Mouse (Mus musculus): ENCODE results near the gene Tbc1d1. TPM values are rescaled to one million over a fixed set of nuclear protein-coding genes. Genes with fewer than 3 reads are reported as not detected.

Tbc1d1 gene
- polyA plus RNA-seq, 1 experiment from 2014 or later, result 58.7 TPM

DNA sequence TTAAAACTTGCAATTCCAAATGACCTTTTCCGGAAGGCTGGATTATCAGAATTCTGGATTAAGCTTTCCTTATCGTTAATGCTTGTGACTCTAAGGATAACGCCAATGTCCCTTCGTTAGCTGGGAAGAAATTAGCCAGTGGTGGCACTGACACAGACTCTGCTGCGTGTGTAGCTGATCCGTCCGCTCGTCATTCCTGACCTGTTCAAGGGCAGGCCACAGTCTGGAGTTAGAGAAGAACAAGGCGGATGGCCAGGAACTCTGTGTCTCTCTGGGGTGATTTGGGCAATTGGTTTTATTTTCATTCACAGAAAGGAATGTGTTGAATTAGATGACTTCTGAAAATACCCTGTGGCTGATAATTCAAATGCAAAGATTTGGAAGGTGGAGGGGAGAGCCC lies 118.2 kb downstream of the Tbc1d1 start:
- Histone ChIP-seq H3K9me3 (ENCODE audit: low read depth, low read length) (no peaks in the 10 kb centered on the region), H3K9ac (no peak overlapping the region), H3K4me2 (no peak overlapping the region), H3K4me3 (ENCODE audit: low read depth, low read length) (no peak overlapping the region), H3K27me3 (ENCODE audit: insufficient read depth, low read length) (no peaks in the 10 kb centered on the region), H3K27ac (ENCODE audit: low read depth) (no peak overlapping the region), H3K36me3 (ENCODE audit: insufficient read depth) (peaks cover 62% of the 10 kb centered on the region), H3K4me1 (ENCODE audit: insufficient read depth) (no peaks in the 10 kb centered on the region)
- 83% methylated on average over 9 of the region's 9 CpGs for WGBS
- ATAC-seq (ENCODE audit: insufficient read depth) (no peak), DNase-seq (no peak)
- TF ChIP-seq CTCF (IDR thresholded peaks at IDR 0.05; ENCODE audit: low read depth), result no peak

DNA sequence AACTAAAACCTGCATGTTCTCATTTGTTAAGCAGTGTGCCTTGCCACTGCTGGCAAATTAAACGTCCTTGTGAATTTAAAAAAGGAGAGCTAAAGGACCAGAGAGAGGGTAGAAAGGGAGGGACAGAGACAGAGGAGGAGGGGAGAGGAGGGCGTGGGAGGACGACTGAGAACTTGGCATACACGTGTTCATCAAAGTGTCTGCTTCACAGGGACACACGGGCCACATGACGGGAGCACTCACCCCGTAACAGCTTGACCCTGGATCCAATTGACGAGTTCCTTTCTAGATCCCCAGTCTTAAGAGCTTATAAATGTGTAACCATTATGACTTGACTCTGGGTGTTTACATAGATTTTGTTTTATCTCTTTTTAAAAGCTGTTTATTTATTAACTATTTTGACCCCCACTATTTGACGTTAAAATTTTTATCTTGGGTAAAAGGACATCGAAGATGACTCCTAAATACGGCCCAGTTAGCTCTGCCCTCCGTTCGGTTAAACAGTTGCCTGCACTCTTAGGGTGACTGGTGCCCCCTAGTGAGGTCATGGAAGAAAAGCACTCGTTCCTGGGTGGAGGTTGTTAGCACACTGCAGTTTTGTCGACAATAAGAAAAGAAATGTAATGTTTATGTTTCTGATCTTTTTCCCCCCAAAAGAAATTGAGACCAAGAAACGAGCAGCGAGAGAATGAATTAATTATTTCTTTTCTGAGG lies 118.8 kb downstream of the Tbc1d1 start:
- Histone ChIP-seq H3K4me3 (ENCODE audit: low read depth, low read length) (no peak overlapping the region), H3K27me3 (ENCODE audit: insufficient read depth, low read length) (no peaks in the 10 kb centered on the region), H3K9me3 (ENCODE audit: low read depth, low read length) (no peaks in the 10 kb centered on the region), H3K4me1 (ENCODE audit: insufficient read depth) (no peaks in the 10 kb centered on the region), H3K9ac (no peak overlapping the region), H3K36me3 (ENCODE audit: insufficient read depth) (peaks cover 64% of the 10 kb centered on the region), H3K4me2 (no peak overlapping the region), H3K27ac (ENCODE audit: low read depth) (no peak overlapping the region)
- ATAC-seq (ENCODE audit: insufficient read depth) (0 out of 2 replicates have a peak, but pooled peaks have one; percentile 76), DNase-seq (peak; percentile 85)
- 30% methylated on average over 17 of the region's 17 CpGs for WGBS
- peak; percentile 82 for TF ChIP-seq CTCF (IDR thresholded peaks at IDR 0.05; ENCODE audit: low read depth)

GRCm38 (mm10) chr5:64277646-64278191 lies 121.6 kb downstream of the Tbc1d1 start:
- Histone ChIP-seq H3K4me3 (ENCODE audit: low read depth, low read length) (no peak overlapping the region), H3K36me3 (ENCODE audit: insufficient read depth) (peaks cover 68% of the 10 kb centered on the region), H3K4me2 (no peak overlapping the region), H3K27me3 (ENCODE audit: insufficient read depth, low read length) (no peaks in the 10 kb centered on the region), H3K9me3 (ENCODE audit: low read depth, low read length) (no peaks in the 10 kb centered on the region), H3K4me1 (ENCODE audit: insufficient read depth) (no peaks in the 10 kb centered on the region), H3K27ac (ENCODE audit: low read depth) (no peak overlapping the region), H3K9ac (no peak overlapping the region)
- ATAC-seq (ENCODE audit: insufficient read depth), result no peak
- WGBS, result 73% methylated on average over 7 of the region's 7 CpGs
- no peak for TF ChIP-seq CTCF (IDR thresholded peaks at IDR 0.05; ENCODE audit: low read depth)
- DNase-seq, result no peak

GRCm38 (mm10) chr5:64279668-64280067 lies 123.6 kb downstream of the Tbc1d1 start:
- Histone ChIP-seq H3K4me1 (ENCODE audit: insufficient read depth) (no peaks in the 10 kb centered on the region), H3K4me2 (no peak overlapping the region), H3K4me3 (ENCODE audit: low read depth, low read length) (no peak overlapping the region), H3K27ac (ENCODE audit: low read depth) (no peak overlapping the region), H3K9ac (no peak overlapping the region), H3K36me3 (ENCODE audit: insufficient read depth) (peaks cover 73% of the 10 kb centered on the region), H3K27me3 (ENCODE audit: insufficient read depth, low read length) (no peaks in the 10 kb centered on the region), H3K9me3 (ENCODE audit: low read depth, low read length) (no peaks in the 10 kb centered on the region)
- ATAC-seq (ENCODE audit: insufficient read depth), result no peak
- DNase-seq, result no peak
- no peak for TF ChIP-seq CTCF (IDR thresholded peaks at IDR 0.05; ENCODE audit: low read depth)
- WGBS, result 39% methylated on average over 7 of the region's 7 CpGs

- no peaks in the 10 kb centered on the region for H3K9me3 ChIP-seq (ENCODE audit: low read depth, low read length)
- H3K27me3 ChIP-seq (ENCODE audit: insufficient read depth, low read length), result no peaks in the 10 kb centered on the region
- no peak overlapping the region for H3K27ac ChIP-seq (ENCODE audit: low read depth)
- WGBS, result 85% methylated on average over 8 of the region's 8 CpGs
- H3K4me2 ChIP-seq, result no peak overlapping the region
- no peak overlapping the region for H3K9ac ChIP-seq
- peaks cover 76% of the 10 kb centered on the region for H3K36me3 ChIP-seq (ENCODE audit: insufficient read depth)
- DNase-seq (no peak), ATAC-seq (ENCODE audit: insufficient read depth) (no peak)
- no peak for TF ChIP-seq CTCF (IDR thresholded peaks at IDR 0.05; ENCODE audit: low read depth)
- no peaks in the 10 kb centered on the region for H3K4me1 ChIP-seq (ENCODE audit: insufficient read depth)
- H3K4me3 ChIP-seq (ENCODE audit: low read depth, low read length), result no peak overlapping the region
Measured at GRCm38 (mm10) chr5:64280191-64280590, 124.1 kb downstream of the Tbc1d1 start.

GRCm38 (mm10) chr5:64280613-64281012 lies 124.5 kb downstream of the Tbc1d1 start:
- Histone ChIP-seq H3K9me3 (ENCODE audit: low read depth, low read length) (no peaks in the 10 kb centered on the region), H3K4me3 (ENCODE audit: low read depth, low read length) (no peak overlapping the region), H3K9ac (no peak overlapping the region), H3K27me3 (ENCODE audit: insufficient read depth, low read length) (no peaks in the 10 kb centered on the region), H3K27ac (ENCODE audit: low read depth) (no peak overlapping the region), H3K4me1 (ENCODE audit: insufficient read depth) (no peaks in the 10 kb centered on the region), H3K36me3 (ENCODE audit: insufficient read depth) (peaks cover 73% of the 10 kb centered on the region), H3K4me2 (no peak overlapping the region)
- DNase-seq (no peak), ATAC-seq (ENCODE audit: insufficient read depth) (no peak)
- WGBS, result 58% methylated on average over 4 of the region's 4 CpGs
- no peak for TF ChIP-seq CTCF (IDR thresholded peaks at IDR 0.05; ENCODE audit: low read depth)

GRCm38 (mm10) chr5:64281674-64282073 lies 125.6 kb downstream of the Tbc1d1 start:
- WGBS, result 86% methylated on average over 7 of the region's 7 CpGs
- no peak overlapping the region for H3K27ac ChIP-seq (ENCODE audit: low read depth)
- H3K4me2 ChIP-seq, result no peak overlapping the region
- H3K4me3 ChIP-seq (ENCODE audit: low read depth, low read length), result no peak overlapping the region
- no peak for ATAC-seq (ENCODE audit: insufficient read depth)
- no peaks in the 10 kb centered on the region for H3K9me3 ChIP-seq (ENCODE audit: low read depth, low read length)
- no peak overlapping the region for H3K9ac ChIP-seq
- DNase-seq, result no peak
- H3K36me3 ChIP-seq (ENCODE audit: insufficient read depth), result peaks cover 76% of the 10 kb centered on the region
- no peaks in the 10 kb centered on the region for H3K4me1 ChIP-seq (ENCODE audit: insufficient read depth)
- TF ChIP-seq CTCF (IDR thresholded peaks at IDR 0.05; ENCODE audit: low read depth), result no peak
- H3K27me3 ChIP-seq (ENCODE audit: insufficient read depth, low read length), result no peaks in the 10 kb centered on the region
